Mouse (Mus musculus): ENCODE results near the gene Eif3f. TPM values are rescaled to one million over a fixed set of nuclear protein-coding genes. Genes with fewer than 3 reads are reported as not detected.

The Eif3f gene
- polyA plus RNA-seq, 1 experiment from 2014 or later = 76.0 TPM

Other genes starting within 250 kb of the Eif3f start
- gene Olfr512, start 221.1 kb upstream of the Eif3f start, polyA plus RNA-seq (2016; fragmentation: Nextera tagmentation; extraction: Ambion mirVana) = not detected in 2 replicates
- gene Olfr513, start 183.4 kb upstream of the Eif3f start, polyA plus RNA-seq (2016; fragmentation: Nextera tagmentation; extraction: Ambion mirVana) = not detected in 2 replicates
- not detected in 2 replicates for gene Olfr514, start 108.4 kb upstream of the Eif3f start, polyA plus RNA-seq (2016; fragmentation: Nextera tagmentation; extraction: Ambion mirVana)
- not detected in 2 replicates for gene Olfr516, start 83.9 kb upstream of the Eif3f start, polyA plus RNA-seq (2016; fragmentation: Nextera tagmentation; extraction: Ambion mirVana)
- not detected in 2 replicates for gene Olfr517, start 62.0 kb upstream of the Eif3f start, polyA plus RNA-seq (2016; fragmentation: Nextera tagmentation; extraction: Ambion mirVana)
- gene Olfr518, start 49.4 kb upstream of the Eif3f start, polyA plus RNA-seq (2016; fragmentation: Nextera tagmentation; extraction: Ambion mirVana) = not detected in 2 replicates
- gene Olfr519, start 40.0 kb upstream of the Eif3f start, polyA plus RNA-seq (2016; fragmentation: Nextera tagmentation; extraction: Ambion mirVana) = not detected in 2 replicates
- gene Nlrp10, start 4.2 kb upstream of the Eif3f start, polyA plus RNA-seq (2016; fragmentation: Nextera tagmentation; extraction: Ambion mirVana) = not detected in 2 replicates
- 5.4 and 8.9 TPM in 2 replicates for gene Tub, start 15.9 kb downstream of the Eif3f start, polyA plus RNA-seq (2016; fragmentation: Nextera tagmentation; extraction: Ambion mirVana)
- 19.8 and 23.4 TPM in 2 replicates for gene Ric3, start 148.9 kb downstream of the Eif3f start, polyA plus RNA-seq (2016; fragmentation: Nextera tagmentation; extraction: Ambion mirVana)
- gene Lmo1, start 240.8 kb downstream of the Eif3f start, polyA plus RNA-seq (2016; fragmentation: Nextera tagmentation; extraction: Ambion mirVana) = 34.8 and 57.9 TPM in 2 replicates